Mouse (Mus musculus) layer of hippocampus, adult 11-12 months (tissue): Measurements from ENCODE around the gene Ctnna3.

Source experiments
- DNase-seq: peaks from one replicate; pipeline ENCODE4 v3.0.0; 2022; ENCODE audit warnings: low spot score

The Ctnna3 gene

GRCm38 (mm10) chr10:63712530-63712929 lies 282.6 kb downstream of the Ctnna3 start:
- no peak for DNase-seq

DNA sequence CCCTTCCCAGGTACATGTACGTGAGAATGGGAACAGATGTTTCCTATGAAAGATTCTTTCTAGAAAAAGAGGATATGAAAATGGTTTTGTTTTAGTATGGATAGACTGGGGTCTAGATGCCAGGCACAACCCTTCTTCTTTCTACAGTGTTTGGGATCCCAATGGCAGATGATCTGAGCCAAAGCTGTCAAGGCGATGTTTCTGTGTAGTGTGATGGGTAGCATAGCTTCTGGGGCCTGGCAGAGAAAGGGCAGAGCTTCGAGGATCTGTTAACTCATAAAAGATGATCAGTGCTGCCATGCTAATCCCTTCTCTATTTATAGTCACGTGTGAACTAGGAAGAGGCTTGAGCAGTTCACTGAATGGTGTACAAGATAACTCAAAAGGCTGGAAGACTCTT lies 284.3 kb downstream of the Ctnna3 start:
- no peak for DNase-seq

DNA sequence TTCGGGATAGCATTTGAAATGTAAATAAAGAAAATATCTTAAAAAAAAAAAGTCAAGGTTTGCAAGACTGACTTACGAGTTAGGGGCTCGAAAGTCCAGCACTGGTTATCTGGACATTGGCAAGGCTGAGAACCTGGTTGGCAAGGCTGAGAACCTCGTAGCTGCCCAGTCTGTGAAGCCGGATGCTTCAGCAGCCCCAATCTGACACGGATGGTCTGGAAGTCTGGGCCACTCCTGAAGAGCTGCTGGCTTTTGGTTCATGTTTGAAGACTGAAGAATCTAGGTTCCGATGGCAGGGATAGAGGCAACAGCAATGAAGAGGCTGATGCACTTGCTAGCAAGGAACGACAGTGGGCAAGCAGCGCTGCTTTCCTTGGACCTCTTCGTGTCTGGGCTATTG lies 339.0 kb downstream of the Ctnna3 start:
- DNase-seq, result no peak

- no peak for DNase-seq
Measured at GRCm38 (mm10) chr10:63771656-63772055, 341.8 kb downstream of the Ctnna3 start.

- DNase-seq, result no peak
Measured at GRCm38 (mm10) chr10:63772074-63772473, 342.2 kb downstream of the Ctnna3 start.

DNA sequence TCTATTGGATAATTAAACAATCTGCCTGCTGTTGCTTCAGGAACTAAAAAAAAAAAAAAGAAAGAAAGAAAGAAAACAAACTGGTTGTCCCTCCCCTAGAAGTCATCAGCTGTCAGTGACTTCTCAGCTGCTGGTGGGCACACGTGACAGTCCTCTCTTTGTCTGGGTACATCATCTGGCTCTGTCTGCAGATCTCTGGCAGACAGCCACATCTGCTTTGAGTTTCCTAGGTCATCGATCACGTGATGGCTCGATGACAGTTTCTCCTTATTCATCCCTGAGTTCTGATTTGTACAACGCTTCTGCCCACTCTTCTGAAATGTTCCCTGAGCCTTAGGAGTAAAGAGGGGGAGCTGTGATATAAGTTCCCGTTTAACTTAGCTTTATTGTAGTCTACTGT lies 352.1 kb downstream of the Ctnna3 start:
- DNase-seq, result no peak

DNA sequence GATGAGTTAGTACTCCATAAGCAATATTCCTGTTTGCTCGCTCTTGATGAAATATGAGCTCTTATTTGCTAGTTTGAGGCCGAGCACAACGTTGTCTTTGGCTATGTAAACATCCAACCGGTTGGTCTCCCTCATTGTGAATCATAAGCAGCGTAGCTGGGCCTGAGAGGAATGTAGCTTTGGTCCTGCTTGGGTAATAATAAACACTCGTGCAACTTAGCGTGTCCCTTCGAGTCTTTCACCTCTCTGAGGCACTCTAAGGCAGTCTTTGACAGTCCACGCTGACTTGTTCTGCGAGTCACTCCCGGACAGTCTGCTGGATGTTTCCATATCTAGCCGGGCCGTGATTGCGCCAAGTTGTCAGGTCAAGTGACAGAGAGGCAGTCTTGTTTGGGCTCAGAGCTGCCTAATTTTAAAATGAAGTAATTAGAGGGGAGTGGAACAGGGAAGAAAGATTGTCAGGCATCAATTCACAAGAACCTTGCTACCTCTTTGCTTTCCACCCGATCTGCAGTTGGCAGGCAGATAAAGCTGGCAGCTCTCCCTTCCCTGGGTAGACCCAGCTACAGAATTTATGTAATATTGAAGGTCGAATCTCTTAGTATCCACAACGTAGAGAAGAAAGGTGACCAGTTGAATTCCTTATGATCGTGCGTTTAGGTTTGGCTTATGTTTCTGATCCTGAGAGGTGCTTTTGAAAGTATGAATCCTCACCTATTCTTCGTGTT lies 355.1 kb downstream of the Ctnna3 start:
- DNase-seq, result no peak

DNA sequence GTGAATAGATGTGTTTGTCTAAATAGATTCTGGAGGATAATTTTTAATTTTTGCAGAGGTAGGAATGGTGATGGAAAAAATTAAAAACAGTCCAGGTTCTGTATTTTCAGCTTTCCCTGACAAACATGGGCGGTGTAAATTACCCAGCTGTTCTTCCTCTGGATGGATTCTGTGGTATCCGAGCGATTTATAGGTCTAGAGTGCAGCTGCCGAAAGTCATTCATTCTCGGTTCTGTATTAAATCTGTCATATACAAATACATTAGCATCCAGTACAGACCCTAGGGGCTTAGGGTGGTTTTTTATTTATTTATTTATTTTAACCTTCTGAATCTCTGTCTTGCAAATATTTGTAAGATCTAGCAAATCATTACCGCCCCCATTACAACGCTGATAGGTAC lies 356.5 kb downstream of the Ctnna3 start:
- no peak for DNase-seq

DNA sequence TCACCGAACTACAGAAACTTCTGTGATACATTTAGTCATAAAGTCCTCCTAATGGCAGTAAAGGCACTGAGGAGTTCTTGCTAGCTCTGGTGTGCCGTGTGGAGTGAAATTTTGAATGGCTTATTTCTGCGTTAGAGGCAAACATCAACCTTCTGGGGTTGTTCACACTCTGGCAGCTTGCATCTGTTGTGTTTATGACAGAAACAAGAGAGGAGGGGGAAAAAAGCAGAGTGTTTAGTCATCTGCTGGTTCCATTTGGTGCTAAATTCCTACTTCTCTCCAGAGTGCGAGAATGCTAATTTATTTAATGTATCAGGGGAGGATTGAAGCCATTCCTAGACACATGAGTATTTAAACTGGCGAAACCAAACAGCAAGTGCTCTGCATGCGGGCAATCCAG lies 374.0 kb downstream of the Ctnna3 start:
- DNase-seq, result peak; percentile 72

GRCm38 (mm10) chr10:63805551-63805950 lies 375.7 kb downstream of the Ctnna3 start:
- DNase-seq, result no peak

DNA sequence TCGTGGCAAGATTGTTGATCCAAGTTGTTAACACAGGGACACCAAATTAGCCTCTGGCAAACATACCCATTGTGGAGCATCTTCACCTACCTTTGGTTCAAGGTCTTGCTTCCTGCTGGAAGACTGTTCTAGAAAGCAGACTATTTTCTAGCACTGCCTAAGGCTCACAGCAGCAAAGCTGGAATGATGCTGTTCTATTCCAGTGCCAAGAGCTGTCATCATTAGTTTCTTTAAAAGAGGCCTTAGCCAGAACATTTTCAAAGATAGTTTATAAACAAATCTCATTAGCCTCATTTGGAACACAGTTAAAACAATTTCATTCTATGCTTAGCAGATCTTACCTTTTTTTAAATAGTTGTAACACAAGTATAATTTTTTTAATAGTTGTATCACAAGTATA lies 376.4 kb downstream of the Ctnna3 start:
- no peak for DNase-seq

- no peak for DNase-seq
Measured at GRCm38 (mm10) chr10:63810043-63810617, 380.2 kb downstream of the Ctnna3 start.

- peak; percentile 12 for DNase-seq
Measured at GRCm38 (mm10) chr10:63839011-63839410, 409.1 kb downstream of the Ctnna3 start.

GRCm38 (mm10) chr10:63851946-63852345 lies 422.0 kb downstream of the Ctnna3 start:
- no peak for DNase-seq

DNA sequence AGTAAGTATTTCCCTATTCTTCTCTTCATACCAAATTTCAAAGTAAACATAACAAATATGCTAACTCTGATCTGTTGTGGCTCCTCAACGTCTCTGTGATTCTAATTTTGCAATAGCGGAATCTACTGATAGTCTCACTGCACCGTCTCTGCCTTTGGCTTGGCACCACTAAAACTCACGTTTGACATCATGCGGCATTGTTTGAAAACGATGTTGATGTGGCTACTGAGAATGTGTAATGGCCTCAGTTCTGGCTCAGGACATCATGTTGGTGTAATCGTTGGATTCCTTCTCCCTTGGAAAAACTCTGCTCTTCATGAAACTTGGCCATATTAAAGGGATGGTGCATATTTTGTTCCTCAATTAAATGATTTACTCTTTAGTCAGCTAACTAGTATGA lies 439.2 kb downstream of the Ctnna3 start:
- no peak for DNase-seq

DNA sequence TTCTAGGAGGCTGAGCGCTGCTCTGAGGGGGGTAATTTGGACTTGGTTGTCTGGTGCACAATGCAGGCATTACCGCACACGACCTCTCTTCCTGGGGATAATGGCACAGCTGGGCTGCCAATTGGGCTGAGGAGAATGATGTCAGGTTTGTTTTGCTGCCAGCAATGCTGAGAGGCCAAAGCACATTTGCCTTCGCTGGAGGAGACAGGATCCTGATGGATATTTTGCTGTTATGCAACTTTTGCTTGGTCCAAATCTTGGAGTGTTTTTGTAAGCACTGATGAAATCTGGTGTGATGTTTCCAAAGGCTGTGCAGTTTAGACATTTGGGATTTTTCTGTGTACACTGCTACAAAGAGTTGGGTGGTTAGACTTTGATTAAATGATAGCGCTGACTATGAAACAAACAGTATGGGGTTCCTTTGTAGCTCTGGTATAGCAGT lies 450.6 kb downstream of the Ctnna3 start:
- peak; percentile 46 for DNase-seq

GRCm38 (mm10) chr10:63886449-63887088 lies 456.7 kb downstream of the Ctnna3 start:
- no peak for DNase-seq

- no peak for DNase-seq
Measured at GRCm38 (mm10) chr10:63894612-63895011, 464.7 kb downstream of the Ctnna3 start.

- DNase-seq, result no peak
Measured at GRCm38 (mm10) chr10:63899891-63900290, 470.0 kb downstream of the Ctnna3 start.

GRCm38 (mm10) chr10:63908878-63909277 lies 479.0 kb downstream of the Ctnna3 start:
- DNase-seq, result no peak

DNA sequence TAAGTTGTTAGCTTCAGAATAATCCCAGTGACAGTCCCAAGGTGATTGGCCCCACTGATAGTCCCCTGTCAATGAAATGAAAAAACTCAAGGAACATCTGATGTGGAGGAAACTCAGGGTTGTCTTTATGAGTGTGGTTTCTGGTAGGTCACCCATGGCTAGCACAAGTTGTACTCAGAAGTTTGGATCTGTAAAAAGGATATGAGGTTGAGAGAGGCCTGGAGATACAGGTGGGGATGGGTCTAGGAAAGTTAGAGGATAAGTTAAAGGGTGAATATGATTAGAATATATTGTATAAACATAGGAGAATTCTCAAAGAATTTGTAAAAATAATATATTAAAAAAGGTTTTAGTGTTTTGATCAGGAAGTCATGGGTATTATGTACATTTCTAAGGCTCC lies 497.4 kb downstream of the Ctnna3 start, which contains the start of gene Gm10118:
Gene Gm10118, minus strand, starts transcription at position 101 of the 400 bp plus-strand sequence.
- no peak for DNase-seq

DNA sequence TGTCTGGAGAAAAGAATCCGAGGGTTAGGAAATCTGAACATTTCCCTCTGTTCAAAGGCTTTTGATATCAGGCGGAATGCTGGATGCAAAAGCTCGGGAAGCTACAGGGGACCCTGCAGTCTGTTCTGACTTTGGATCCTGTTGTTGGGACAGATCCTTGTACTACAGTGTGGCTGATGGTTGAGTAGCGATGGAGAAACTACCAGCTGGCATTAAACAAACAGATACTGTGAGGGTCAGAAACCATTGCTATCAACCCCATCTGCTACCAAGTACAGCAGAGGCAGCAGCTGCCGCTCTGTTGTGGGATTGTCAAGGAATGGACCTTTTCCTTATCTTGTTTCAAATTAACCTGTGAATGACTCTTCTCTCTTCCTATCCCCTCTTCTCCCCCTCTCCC lies 504.0 kb downstream of the Ctnna3 start:
- DNase-seq, result no peak

DNA sequence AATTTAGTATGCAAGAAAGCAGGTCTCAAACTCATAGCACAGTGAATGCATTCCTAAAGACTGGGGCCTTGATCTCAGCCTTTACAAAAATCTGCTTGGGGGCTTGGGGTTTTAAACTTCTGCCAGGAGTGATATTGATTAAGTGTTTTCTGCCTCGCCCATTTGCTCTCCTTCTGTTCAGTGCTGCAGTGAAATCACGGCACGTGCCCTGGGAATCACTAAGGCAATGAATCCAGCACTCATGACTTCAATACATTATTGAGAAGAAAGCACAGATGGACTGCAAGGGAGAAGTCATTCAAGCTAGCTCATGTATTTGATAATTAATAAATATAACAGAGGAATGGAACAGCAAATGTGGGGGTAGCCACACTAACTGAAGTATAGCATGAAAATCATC lies 515.6 kb downstream of the Ctnna3 start:
- no peak for DNase-seq
